Mouse (Mus musculus): ENCODE measurements around the gene Flnb.
A peak's percentile ranks its signal among the peaks of the same experiment; 100 is the strongest.

Gene Flnb

DNA sequence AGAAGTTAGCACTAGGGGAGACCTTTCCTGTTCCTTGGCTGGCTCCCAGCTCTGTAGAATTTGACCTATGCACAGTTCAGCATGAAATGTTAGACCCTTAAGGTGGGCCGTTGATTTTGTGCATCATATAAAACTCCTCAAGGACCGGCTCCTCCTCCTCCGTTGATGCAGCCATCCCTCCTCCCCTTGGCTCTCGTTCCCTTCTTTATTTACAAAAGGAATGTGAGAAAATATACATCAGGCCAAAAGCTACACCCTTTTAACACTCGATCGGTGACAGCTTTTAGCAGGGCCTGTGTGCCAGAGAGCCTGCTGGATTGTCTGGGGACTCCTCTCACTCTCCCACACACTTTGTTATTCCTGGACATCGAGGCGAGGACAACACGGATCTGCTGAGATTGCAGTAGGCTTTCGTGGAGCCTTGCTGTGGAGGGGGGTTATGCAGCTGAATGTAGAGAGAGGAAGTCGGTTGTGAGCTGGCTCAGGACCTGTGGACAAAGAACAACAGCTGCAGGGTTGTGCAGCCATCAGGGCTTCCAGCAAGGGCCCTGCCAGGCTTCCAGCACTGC is 82.8 kb downstream of the Flnb start:
- DNase-seq (ENCODE audit: low spot score), result peak; percentile 48

DNA sequence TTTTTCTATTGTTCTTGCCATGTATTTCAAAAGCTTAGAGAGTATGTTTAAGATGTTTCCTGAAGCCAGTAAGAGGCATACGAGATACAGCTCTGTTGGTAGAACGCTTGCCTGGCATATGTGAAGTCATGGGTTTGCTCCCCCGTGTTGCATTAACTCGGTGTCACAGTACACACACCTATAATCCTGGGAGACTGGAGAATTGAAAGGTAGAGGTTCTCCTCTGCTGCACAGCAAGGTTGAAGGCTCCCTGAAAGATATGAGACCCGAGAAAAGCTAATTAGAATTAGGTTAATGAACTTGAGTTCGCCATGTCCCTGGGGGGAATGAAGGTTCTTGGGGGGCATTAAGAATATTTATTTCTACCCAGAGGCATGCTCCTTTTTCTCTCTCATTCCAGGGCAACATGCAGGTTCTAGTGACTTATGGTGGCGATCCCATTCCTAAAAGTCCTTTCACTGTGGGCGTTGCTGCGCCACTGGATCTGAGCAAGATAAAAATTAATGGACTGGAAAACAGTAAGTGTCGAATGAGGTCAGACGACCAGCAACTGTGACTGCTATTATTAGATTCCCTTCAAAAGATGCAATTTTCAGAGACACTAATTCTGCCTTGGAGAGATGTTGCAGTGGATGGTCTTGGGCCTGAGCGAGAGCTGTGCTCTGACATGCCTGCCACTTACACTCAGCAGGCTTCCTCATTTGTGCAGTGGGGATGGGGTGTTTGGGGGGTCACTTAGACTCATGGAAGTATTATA is 83.9 kb downstream of the Flnb start:
- no peak for DNase-seq (ENCODE audit: low spot score)

GRCm38 (mm10) chr14:7907058-7907457 is 89.3 kb downstream of the Flnb start:
- no peak for DNase-seq (ENCODE audit: low spot score)

GRCm38 (mm10) chr14:7909472-7909871 is 91.7 kb downstream of the Flnb start:
- DNase-seq (ENCODE audit: low spot score), result no peak

GRCm38 (mm10) chr14:7913842-7914241 is 96.1 kb downstream of the Flnb start:
- peak; percentile 32 for DNase-seq (ENCODE audit: low spot score)

GRCm38 (mm10) chr14:7914461-7914860 is 96.7 kb downstream of the Flnb start:
- no peak for DNase-seq (ENCODE audit: low spot score)

DNA sequence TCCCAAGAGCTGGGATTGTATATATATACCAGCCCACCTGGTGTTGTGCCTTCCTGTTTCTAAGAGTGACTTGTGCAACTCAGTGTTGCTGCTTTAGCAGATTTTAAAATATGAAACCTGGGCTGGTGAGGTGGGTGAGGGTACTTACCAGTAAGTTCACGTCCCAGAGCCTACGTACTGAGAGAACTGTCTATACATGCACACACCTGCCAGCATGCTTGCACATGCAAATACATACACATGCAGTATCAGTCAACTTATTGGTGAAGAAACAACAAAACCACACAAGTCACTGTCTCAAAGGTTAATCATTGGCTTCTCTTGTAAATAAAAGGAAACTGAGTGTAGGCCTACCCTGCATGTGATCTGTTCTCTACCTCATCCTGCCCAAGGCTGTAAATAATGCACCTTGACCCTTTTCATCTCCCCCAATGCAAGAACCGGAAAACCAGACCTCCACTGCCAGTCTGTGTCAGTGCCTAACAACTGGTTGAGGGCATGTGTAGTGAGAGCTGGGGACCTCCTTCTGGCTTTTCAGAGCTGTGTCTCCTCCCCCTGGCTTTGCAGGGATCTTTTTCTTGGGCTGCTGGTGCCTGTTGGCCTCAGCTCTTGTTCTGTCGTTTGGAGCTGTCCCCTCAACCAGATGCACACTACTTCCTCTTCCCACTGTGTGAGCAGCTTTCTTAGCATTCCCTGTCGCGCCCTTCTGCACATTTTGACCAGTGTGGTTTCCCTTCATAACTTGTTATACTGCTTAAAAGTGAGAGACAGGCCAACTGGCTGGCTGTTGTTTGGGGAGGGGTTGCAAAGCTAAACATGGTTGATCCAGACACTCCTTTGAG is 100.6 kb downstream of the Flnb start:
- no peak for DNase-seq (ENCODE audit: low spot score)

GRCm38 (mm10) chr14:7919309-7919708 is 101.6 kb downstream of the Flnb start:
- DNase-seq (ENCODE audit: low spot score), result no peak

DNA sequence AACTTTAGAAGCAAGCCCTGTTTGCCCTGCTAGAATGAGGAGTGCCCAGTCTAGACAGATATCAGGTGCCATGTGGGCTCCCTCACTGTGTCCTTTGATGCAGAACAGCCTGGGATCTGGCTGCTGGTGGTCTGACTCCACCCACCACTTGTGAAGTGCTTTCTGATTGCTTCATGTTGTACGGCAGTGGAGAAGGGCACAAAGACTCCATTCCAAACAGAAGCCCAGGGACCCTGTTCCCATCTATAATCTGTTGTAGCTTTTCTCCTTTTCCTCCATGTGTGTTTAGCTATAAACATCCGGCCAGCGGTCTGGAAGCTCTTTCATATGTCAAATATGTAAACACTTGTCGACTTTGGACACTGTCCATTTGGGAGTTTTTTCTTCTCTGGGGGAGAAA is 102.2 kb downstream of the Flnb start:
- no peak for DNase-seq (ENCODE audit: low spot score)

GRCm38 (mm10) chr14:7921459-7921858 is 103.7 kb downstream of the Flnb start:
- DNase-seq (ENCODE audit: low spot score), result no peak

- no peak for DNase-seq (ENCODE audit: low spot score)
Measured at GRCm38 (mm10) chr14:7923635-7924034, 105.9 kb downstream of the Flnb start.

DNA sequence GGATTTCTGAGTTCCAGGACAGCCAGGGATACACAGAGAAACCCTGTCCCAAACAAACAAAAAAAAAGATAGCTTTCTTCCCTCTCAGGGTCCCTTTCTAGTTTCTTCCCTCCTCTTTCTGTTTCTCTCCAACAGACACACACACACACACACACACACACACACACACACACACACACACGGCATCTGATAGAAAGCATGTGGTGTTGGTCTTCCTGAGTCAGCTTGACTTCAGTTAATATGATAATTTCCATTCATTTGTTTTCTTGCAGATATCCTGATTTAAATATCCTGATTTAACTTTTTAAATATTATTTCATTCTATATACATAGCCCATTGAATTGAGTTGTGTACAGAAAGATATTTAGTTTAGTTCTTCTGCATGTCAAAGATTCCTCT is 110.6 kb downstream of the Flnb start:
- no peak for DNase-seq (ENCODE audit: low spot score)

- DNase-seq (ENCODE audit: low spot score), result no peak
Measured at GRCm38 (mm10) chr14:7929029-7929428, 111.3 kb downstream of the Flnb start.

DNA sequence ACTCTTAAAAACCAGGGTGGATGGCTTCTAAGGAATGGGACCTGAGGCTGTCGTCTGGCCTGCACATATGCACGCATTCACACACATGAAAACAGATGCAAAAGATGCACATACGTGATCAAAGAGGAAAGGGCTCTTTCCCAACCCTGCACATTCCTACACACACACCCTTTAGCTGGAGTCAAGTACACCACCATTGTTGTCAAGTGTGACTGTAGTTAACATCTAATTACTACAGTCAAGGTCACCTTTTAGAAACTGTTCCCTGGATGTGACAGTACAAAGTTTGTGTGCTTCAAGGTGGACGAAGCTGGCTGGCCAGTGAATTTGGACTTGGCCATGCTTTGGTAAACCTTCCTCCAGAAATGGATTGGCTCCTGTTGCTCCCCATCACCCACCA is 114.4 kb downstream of the Flnb start:
- no peak for DNase-seq (ENCODE audit: low spot score)

GRCm38 (mm10) chr14:7934166-7934565 is 116.4 kb downstream of the Flnb start:
- no peak for DNase-seq (ENCODE audit: low spot score)

- peak; percentile 26 for DNase-seq (ENCODE audit: low spot score)
Measured at GRCm38 (mm10) chr14:7937052-7937630, 119.4 kb downstream of the Flnb start.

GRCm38 (mm10) chr14:7938809-7939784 is 121.3 kb downstream of the Flnb start:
- no peak for DNase-seq (ENCODE audit: low spot score)

DNA sequence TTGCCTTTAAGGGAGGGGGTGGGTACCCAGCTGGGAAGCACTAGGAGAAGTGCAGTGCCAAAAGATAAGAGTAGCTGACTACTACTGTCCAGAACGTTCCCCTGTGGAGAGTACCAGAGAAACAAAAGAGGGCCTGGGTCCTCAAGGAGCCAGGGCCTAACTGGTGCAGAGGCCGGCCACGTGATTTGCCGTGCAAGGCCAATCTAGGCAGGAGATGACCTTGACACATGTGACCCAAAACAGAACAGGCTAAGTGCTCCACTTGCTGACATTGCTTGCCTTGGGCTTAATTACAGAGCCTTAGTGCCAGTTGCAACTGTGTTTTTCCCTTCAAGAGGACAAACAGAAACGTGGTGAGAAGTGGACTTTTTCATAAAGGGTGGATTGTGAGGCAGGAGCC is 123.7 kb downstream of the Flnb start:
- DNase-seq (ENCODE audit: low spot score), result no peak

DNA sequence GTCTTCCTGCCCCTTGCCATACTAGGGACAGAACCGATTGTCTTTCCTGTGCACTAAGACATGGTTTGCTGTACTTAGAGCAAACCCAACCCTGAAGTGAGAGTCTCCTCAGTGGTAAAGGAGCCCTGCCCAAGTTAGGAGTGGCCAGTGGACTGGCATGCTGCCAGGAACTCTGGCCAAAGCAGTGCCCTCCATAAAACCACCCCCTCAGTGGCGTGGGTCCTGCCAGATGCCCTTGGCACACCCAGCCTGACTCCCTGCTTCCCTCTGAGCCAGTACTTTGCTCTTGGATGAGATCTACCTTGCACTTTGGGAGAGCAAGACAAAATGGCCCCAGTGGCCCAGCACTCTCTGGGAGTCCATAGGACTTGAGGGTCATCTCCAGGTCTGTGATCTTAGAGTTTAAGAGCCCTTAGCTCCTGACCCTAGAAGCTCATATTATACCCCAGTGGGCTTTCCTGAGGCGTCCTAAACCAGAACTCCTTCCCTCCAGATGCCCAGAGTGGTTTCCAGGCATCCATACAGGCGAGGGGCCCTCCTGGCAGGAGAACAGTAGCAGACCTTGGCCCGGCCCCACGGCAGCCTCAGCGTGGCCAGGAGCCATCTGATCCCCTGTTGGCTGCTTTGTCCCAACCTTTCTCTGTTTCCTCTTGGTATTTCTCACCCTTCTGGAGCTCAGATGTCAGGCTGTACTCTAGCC is 125.5 kb downstream of the Flnb start:
- DNase-seq (ENCODE audit: low spot score), result peak; percentile 43

DNA sequence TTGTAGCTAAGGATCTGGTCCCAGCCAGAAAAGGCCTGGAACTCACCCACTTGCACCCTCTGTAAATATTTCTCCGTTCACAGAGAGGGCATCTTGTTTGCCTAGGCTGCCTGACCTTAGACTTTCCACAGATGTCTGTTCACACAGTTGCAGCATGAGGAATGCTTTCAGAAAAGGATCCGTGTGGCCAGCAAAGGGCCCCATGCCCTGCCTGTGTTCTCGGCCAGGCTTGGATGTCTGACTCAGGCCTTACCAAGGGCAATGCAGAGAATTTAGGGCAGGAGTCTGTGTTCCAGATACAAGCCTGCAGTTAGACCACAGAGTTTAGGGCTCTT is 126.0 kb downstream of the Flnb start:
- DNase-seq (ENCODE audit: low spot score), result no peak
